Mouse (Mus musculus): Measurements from ENCODE around the gene Srpx2. TPM values are rescaled to one million over a fixed set of nuclear protein-coding genes. Genes with fewer than 3 reads are reported as not detected.

The Srpx2 gene
- polyA plus RNA-seq (2012; ENCODE audit: low replicate concordance), result not detected in 2 replicates

DNA sequence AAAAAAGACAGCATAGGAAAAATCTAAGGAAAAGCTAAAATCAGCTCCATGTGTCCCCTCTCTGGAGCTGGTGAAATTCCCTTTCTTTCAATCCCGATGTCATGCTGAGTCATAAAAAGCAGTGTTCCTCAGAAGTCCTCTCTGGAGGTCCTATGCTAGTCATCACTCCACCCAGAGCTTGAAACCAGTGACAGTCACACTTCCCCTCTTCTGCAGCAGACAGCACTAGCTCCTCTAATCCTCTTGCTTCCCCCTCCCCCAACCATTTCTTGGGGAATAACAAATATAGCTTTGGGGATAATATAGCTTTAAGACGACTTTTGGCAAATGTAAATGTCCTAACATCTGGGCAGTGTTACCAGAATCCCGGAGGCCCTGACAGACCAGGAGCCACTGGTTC is at the start of gene Srpx2:
Srpx2 (plus strand) TSS at position 166 of the 400 bp plus-strand sequence.

DNA sequence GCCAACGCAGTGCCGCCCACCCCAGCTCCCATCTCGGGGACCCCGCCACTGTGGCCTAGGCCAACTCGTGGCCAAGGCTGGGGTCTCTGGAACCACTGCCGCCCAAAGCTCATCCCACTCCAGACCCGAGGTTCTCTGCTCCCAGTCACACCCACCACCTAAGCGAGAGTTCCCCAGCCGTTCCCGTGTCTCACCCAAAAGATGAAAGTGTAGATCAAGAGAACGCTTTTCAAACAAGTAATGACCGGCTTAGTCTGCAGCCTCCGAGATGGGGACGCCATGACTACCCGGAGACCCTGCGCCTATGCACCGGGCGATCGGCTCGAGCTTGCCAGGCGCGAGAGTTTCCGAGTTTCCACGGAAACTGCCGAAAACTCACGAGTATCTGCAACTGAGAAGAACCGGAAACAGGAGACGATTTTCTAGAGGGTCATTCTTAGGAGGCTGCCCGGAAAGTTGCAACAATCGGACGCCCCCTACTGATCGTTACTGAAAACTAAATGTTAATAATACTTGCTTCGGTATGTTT is 10.1 kb upstream of the Srpx2 start, which contains the start of gene Tspan6:
Tspan6 (minus strand) TSS at position 416 of the 529 bp plus-strand sequence.

DNA sequence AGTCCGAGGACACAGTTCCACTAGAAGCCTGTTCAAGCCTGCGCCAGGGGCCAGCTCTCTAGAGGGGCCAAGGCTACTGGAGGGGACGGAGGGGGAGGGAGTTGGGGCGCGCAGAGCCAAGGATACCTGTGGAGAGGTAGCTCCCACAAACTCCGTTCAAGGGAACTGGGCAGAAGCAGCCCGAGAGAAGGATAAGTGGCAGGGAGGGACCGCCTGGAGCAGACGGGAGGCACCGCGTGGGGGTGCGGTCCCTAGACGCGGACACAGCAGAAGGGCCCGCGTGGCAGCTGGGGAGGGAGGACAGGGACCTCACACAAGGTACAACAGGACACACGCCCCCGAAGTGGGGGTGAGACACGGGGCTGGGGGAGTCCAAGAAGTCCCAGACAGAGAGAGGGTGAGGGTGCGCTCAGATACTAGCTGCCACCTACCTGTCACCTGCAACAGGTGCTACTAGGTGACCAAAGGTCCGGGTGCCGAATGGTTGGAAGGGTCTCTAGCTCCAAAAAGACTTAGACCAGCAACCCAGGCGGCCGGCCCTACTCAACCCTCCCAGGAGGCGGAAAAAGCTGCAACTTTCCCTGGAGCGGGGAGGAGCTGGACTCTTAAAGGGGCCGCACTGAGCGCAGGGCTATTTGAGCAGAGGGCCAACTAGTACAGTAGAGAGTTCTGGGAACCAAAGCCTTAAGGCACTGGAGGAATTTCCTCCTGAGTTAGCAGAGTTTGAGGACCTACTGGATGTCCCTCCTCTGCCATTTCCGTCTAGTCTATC is 73.2 kb downstream of the Srpx2 start, which contains the start of gene Sytl4:
Sytl4 (minus strand) TSS at position 582 of the 772 bp plus-strand sequence.

Other genes starting within 250 kb of the Srpx2 start
- 0.02 and 0.03 TPM in 2 replicates for gene Pcdh19, start 219.4 kb upstream of the Srpx2 start, polyA plus RNA-seq (2012; ENCODE audit: low replicate concordance)
- not detected in 2 replicates for gene Tnmd, start 57.4 kb upstream of the Srpx2 start, polyA plus RNA-seq (2012; ENCODE audit: low replicate concordance)
- gene Tspan6, start 10.0 kb upstream of the Srpx2 start, polyA plus RNA-seq (2012; ENCODE audit: low replicate concordance), result 0.24 TPM in 1 of 2 replicates, not detected in the other
- gene Sytl4, start 73.4 kb downstream of the Srpx2 start, polyA plus RNA-seq (2012; ENCODE audit: low replicate concordance), result 0.11 TPM in 1 of 2 replicates, not detected in the other
- gene Cstf2, start 150.8 kb downstream of the Srpx2 start, polyA plus RNA-seq (2012; ENCODE audit: low replicate concordance), result 8.7 and 23.8 TPM in 2 replicates

Data from hematopoietic multipotent progenitor cell, adult 10-12 weeks (in vitro differentiated cells).